In the genomic region with DNA sequence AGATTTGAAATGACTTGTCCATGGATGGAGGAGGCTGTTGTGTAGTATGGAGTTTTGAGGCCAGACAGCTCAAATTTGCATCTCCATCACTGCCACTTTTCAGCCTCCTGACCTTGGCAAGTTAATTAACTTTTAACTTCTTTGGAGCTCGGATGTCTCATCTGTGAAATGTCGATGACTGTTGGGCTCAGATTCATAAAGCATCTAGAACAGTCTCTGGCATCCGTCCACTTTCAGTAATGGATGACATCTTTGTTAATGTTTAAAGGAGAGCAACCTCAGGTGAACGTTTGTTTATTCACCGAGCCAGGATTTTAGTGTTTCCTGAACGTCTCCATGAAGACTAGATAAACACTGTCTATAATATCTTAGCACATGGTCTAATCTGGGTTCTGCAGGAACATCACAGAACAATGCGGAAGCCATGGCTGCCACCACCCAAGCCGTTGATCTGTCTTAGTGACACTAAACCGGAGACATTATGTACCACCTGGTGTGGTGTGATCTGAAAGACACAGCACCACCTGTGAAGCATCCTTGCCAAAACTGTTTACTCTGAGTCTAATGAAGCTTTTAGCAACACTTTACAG, we compare ENCODE assay signal across 11 mouse cellular contexts.
"Had no signal": no experiment of that assay in that cellular context is flagged by ENCODE, and none has a peak within 500 bp of the region (broad histone marks: within the 10 kb centered on the region; RNA-seq: fewer than 3 reads in every experiment).

No protein-coding gene starts in this region.

- H3K27me3 ChIP-seq: intestine, embryonic 15.5 days; limb, embryonic 15.5 days; midbrain, embryonic 12.5 days; neural tube, embryonic 13.5 days; stomach, embryonic 15.5 days had no signal

- H3K4me1 ChIP-seq: intestine, embryonic 15.5 days; limb, embryonic 15.5 days; midbrain, embryonic 12.5 days; neural tube, embryonic 13.5 days; stomach, embryonic 15.5 days had no signal

- H3K27ac ChIP-seq: intestine, embryonic 15.5 days; left cerebral cortex, adult 2 months; limb, embryonic 15.5 days; liver, embryonic 14.5 days; midbrain, embryonic 12.5 days; neural tube, embryonic 13.5 days; stomach, embryonic 15.5 days had no signal

- H3K9ac ChIP-seq: intestine, embryonic 15.5 days; limb, embryonic 15.5 days; liver, embryonic 14.5 days; midbrain, embryonic 12.5 days; neural tube, embryonic 13.5 days; stomach, embryonic 15.5 days had no signal

- H3K4me3 ChIP-seq: intestine, embryonic 15.5 days; left cerebral cortex, adult 2 months; limb, embryonic 15.5 days; midbrain, embryonic 12.5 days; neural tube, embryonic 13.5 days; stomach, embryonic 15.5 days had no signal

- H3K4me2 ChIP-seq: intestine, embryonic 15.5 days; limb, embryonic 15.5 days; midbrain, embryonic 12.5 days; neural tube, embryonic 13.5 days; stomach, embryonic 15.5 days had no signal

- ATAC-seq: intestine, embryonic 15.5 days; midbrain, embryonic 16.5 days had no signal

- DNase-seq: lung, adult 18-20 months; right cerebral cortex, postnatal 14 days; thymus, adult 2 months had no signal

- H3K9me3 ChIP-seq: intestine, embryonic 15.5 days; limb, embryonic 15.5 days; midbrain, embryonic 12.5 days; neural tube, embryonic 13.5 days; stomach, embryonic 15.5 days had no signal

- H3K36me3 ChIP-seq: intestine, embryonic 15.5 days; limb, embryonic 15.5 days; midbrain, embryonic 12.5 days; neural tube, embryonic 13.5 days; stomach, embryonic 15.5 days had no signal
